Mouse (Mus musculus) liver, postnatal 0 days (tissue): ENCODE results near the gene Fam178b. TPM values are rescaled to one million over a fixed set of nuclear protein-coding genes. Genes with fewer than 3 reads are reported as not detected.

ENCODE experiments used
- ATAC-seq: fragments of 200-750 bp; cut with Nextera tagmentation; 2 replicates; pipeline ENCODE4 v1.8.0; 2017; ENCODE audit warnings: mild to moderate bottlenecking, moderate library complexity
- DNase-seq: peaks from one replicate; pipeline ENCODE4 v3.0.0-alpha.2; 2016
- H3K27ac ChIP-seq: fragments of 300-500 bp; sonication (generic); 2 replicates; pipeline ENCODE4 v1.5.1; 2014; ENCODE audit warnings: antibody characterized with exemption, moderate library complexity, mild to moderate bottlenecking, low read depth
- H3K27me3 ChIP-seq: fragments of 300-500 bp; sonication (generic); 2 replicates; pipeline ENCODE4 v1.6.1; 2014; ENCODE audit warnings: low read length, control low read depth, mixed read lengths; ENCODE audit not compliant: insufficient read depth
- H3K36me3 ChIP-seq: fragments of 300-500 bp; sonication (generic); replicated peaks from 2 replicates; pipeline ENCODE4 v1.6.1; 2014; ENCODE audit warnings: mild to moderate bottlenecking, control low read depth, low read length, moderate library complexity, mixed read lengths; ENCODE audit not compliant: insufficient read depth
- H3K4me1 ChIP-seq: fragments of 300-500 bp; sonication (generic); 2 replicates; pipeline ENCODE4 v1.6.1; 2014; ENCODE audit warnings: antibody characterized with exemption, mild to moderate bottlenecking, control low read depth; ENCODE audit not compliant: insufficient read depth
- H3K4me2 ChIP-seq: fragments of 300-500 bp; sonication (generic); 2 replicates; pipeline ENCODE4 v1.6.1; 2014; ENCODE audit warnings: low read depth, mild to moderate bottlenecking, low read length, moderate library complexity, mixed read lengths
- H3K4me3 ChIP-seq: fragments of 300-500 bp; sonication (generic); 2 replicates; pipeline ENCODE4 v1.5.1; 2014; ENCODE audit warnings: low read depth, low read length
- H3K9ac ChIP-seq: fragments of 300-500 bp; sonication (generic); replicated peaks from 2 replicates; pipeline ENCODE4 v1.6.1; 2014; ENCODE audit warnings: mild to moderate bottlenecking, moderate library complexity
- H3K9me3 ChIP-seq: fragments of 300-500 bp; sonication (generic); 2 replicates; pipeline ENCODE4 v1.6.1; 2016; ENCODE audit warnings: mild to moderate bottlenecking, control low read depth, low read length, mixed read lengths
- CTCF ChIP-seq: sonication (generic); IDR thresholded peaks from 2 replicates; pipeline ENCODE4 v1.5.1; 2016; ENCODE audit warnings: antibody characterized with exemption, low read depth
- EP300 ChIP-seq: IDR thresholded peaks from 2 replicates; pipeline ENCODE4 v1.6.1; 2016; ENCODE audit warnings: antibody characterized with exemption, low read depth, mild to moderate bottlenecking
- WGBS: fragments of 180-500 bp; shearing (Covaris S2); extraction: QIAGEN DNeasy Blood & Tissue Kit; methylation state at CpG from one replicate; pipeline ENCODE4 v1.1.7; 2014; ENCODE audit not compliant: insufficient replicate concordance; 5-methylcytosine and 5-hydroxymethylcytosine counted together
- polyA plus RNA-seq: library from polyadenylated mRNA; unstranded; fragments of >200 nt; fragmentation: Nextera tagmentation; extraction: Ambion mirVana; gene quantifications from 2 replicates; pipeline ENCODE4 v1.2.1, GENCODE M21; 2015

Fam178b gene
- polyA plus RNA-seq, 1 experiment from 2014 or later = 0.16 TPM

- Histone ChIP-seq H3K36me3 (peaks cover 24% of the 10 kb centered on the region), H3K9ac (no peak overlapping the region), H3K27ac (peak overlapping the region; percentile 50), H3K4me1 (peaks cover 7% of the 10 kb centered on the region), H3K27me3 (no peaks in the 10 kb centered on the region), H3K4me3 (no peak overlapping the region), H3K9me3 (no peaks in the 10 kb centered on the region), H3K4me2 (no peak overlapping the region)
- ATAC-seq (peak; percentile 82), DNase-seq (peak; percentile 42)
- 67% methylated on average over 10 of the region's 10 CpGs for WGBS
- TF ChIP-seq EP300 = no peak
- no peak for TF ChIP-seq CTCF
Observed at GRCm38 (mm10) chr1:36526903-36527302, 156.1 kb downstream of the Fam178b start.

GRCm38 (mm10) chr1:36525774-36526173 lies 157.2 kb downstream of the Fam178b start:
- DNase-seq = peak; percentile 48
- no peak overlapping the region for H3K4me2 ChIP-seq
- H3K27me3 ChIP-seq = no peaks in the 10 kb centered on the region
- H3K4me1 ChIP-seq = peaks cover 7% of the 10 kb centered on the region
- 68% methylated on average over 12 of the region's 12 CpGs for WGBS
- ATAC-seq = peak; percentile 66
- H3K36me3 ChIP-seq = peaks cover 35% of the 10 kb centered on the region
- H3K4me3 ChIP-seq = no peak overlapping the region
- no peak for TF ChIP-seq CTCF
- no peak for TF ChIP-seq EP300
- H3K27ac ChIP-seq = peak overlapping the region; percentile 57; the same call in 1 of the 2 replicates
- no peak overlapping the region for H3K9ac ChIP-seq
- no peaks in the 10 kb centered on the region for H3K9me3 ChIP-seq

GRCm38 (mm10) chr1:36524058-36524457 lies 158.9 kb downstream of the Fam178b start:
- Histone ChIP-seq H3K4me3 (no peak overlapping the region), H3K4me1 (peaks cover 7% of the 10 kb centered on the region), H3K27me3 (no peaks in the 10 kb centered on the region), H3K9ac (no peak overlapping the region), H3K9me3 (no peaks in the 10 kb centered on the region), H3K36me3 (peaks cover 45% of the 10 kb centered on the region), H3K4me2 (no peak overlapping the region), H3K27ac (no peak overlapping the region)
- ATAC-seq (no peak), DNase-seq (no peak)
- TF ChIP-seq CTCF = no peak
- 81% methylated on average over 5 of the region's 5 CpGs for WGBS

- no peaks in the 10 kb centered on the region for H3K9me3 ChIP-seq
- H3K9ac ChIP-seq = no peak overlapping the region
- WGBS = 72% methylated on average over 9 of the region's 9 CpGs
- TF ChIP-seq EP300 (no peak), CTCF (no peak)
- DNase-seq (no peak), ATAC-seq (no peak)
- peaks cover 47% of the 10 kb centered on the region for H3K36me3 ChIP-seq
- no peaks in the 10 kb centered on the region for H3K27me3 ChIP-seq
- no peak overlapping the region for H3K4me2 ChIP-seq
- H3K4me1 ChIP-seq = peaks cover 7% of the 10 kb centered on the region
- no peak overlapping the region for H3K4me3 ChIP-seq
- no peak overlapping the region for H3K27ac ChIP-seq
Observed at GRCm38 (mm10) chr1:36523332-36524013, 159.5 kb downstream of the Fam178b start.

GRCm38 (mm10) chr1:36522210-36522609 lies 160.8 kb downstream of the Fam178b start:
- Histone ChIP-seq H3K4me1 (peaks cover 3% of the 10 kb centered on the region), H3K4me2 (no peak overlapping the region), H3K9me3 (no peaks in the 10 kb centered on the region), H3K27ac (no peak overlapping the region), H3K4me3 (no peak overlapping the region), H3K36me3 (peaks cover 47% of the 10 kb centered on the region), H3K9ac (no peak overlapping the region), H3K27me3 (no peaks in the 10 kb centered on the region)
- 90% methylated on average over 7 of the region's 7 CpGs for WGBS
- ATAC-seq (no peak), DNase-seq (no peak)
- no peak for TF ChIP-seq EP300
- TF ChIP-seq CTCF = no peak

GRCm38 (mm10) chr1:36519626-36520025 lies 163.4 kb downstream of the Fam178b start:
- Histone ChIP-seq H3K4me1 (peaks cover 5% of the 10 kb centered on the region; the same call in 1 of the 2 replicates), H3K4me3 (no peak overlapping the region), H3K4me2 (no peak overlapping the region), H3K27me3 (no peaks in the 10 kb centered on the region), H3K36me3 (peaks cover 37% of the 10 kb centered on the region), H3K27ac (no peak overlapping the region), H3K9ac (no peak overlapping the region), H3K9me3 (no peaks in the 10 kb centered on the region)
- ATAC-seq = no peak
- no peak for DNase-seq
- TF ChIP-seq CTCF (no peak), EP300 (no peak)
- WGBS = 75% methylated on average over 11 of the region's 11 CpGs
